Mouse (Mus musculus) urinary bladder, postnatal 4 days (tissue): Measurements from ENCODE around the gene Sgip1.

Source experiments
- DNase-seq, 2 experiments: peaks; one replicate each; pipeline ENCODE4 v3.0.0; 2021 to 2022; ENCODE audit warnings: low spot score in 2 of 2

The Sgip1 gene

GRCm38 (mm10) chr4:102741287-102741686, at the start of gene Sgip1:
Gene Sgip1 (plus strand): TSS chr4:102741297.
- no peak for DNase-seq

- no peak for DNase-seq
These were observed 49.7 kb upstream of the Sgip1 start for GRCm38 (mm10) chr4:102691402-102691801.

DNA sequence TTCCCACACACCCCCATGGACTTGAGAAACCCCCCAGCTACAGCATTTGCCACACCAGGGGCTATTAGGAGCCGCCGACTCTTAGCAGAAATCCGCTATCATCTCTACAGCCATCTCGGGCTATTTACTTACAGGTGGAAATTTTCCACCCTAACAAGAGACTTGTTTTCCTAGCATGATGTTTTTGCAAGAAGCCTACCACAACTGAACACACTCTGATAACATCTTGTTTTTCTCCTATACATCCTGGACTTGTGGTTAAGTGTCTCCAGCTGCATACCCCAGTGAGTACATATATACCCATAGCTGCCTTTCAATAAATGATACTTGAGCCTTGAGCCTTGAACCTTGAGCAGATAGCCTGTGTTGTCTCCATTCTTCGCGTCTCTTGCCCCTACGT, 43.1 kb upstream of the Sgip1 start:
- no peak for DNase-seq

DNA sequence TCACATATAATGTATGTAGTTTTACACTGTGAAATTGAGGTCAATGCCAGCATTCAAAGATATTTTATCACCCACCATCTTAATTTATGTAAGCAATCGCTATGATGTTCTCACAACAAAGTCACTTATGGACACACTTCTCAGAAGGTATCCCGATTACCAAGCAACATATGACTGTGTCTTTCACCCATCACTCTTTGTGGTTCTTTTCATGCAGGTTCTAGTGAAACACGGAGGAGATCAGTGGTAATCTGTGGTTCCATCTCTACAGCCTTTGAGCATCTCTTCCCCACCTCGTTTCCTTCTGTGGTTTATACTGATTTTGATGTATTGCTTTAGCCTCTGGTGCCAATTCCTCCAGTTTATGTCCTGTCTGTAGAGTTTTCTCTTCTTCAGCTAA, 29.4 kb upstream of the Sgip1 start:
- DNase-seq, result no peak

DNA sequence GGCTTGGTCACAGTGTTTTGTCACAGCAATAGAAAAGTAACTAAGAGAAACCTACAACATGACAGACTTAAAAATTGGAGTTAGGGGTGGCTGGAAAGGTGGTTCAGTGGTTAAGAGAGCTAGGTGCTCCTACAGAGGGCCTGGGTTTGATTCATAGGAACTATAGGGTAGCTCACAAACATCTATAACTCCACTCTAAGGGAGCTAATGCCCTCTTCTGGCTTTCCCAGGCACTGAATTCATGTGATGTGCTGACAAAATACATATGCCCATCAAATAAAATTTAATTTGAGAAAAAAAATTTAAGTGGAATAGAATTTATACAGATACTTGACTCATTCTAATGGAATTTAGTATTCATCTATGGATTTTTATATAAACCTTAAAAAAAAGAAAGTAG, 25.6 kb upstream of the Sgip1 start:
- DNase-seq, result no peak

GRCm38 (mm10) chr4:102717123-102717828, 23.8 kb upstream of the Sgip1 start:
- DNase-seq, result no peak

- no peak for DNase-seq
These were observed 21.6 kb upstream of the Sgip1 start for GRCm38 (mm10) chr4:102719535-102719934.

DNA sequence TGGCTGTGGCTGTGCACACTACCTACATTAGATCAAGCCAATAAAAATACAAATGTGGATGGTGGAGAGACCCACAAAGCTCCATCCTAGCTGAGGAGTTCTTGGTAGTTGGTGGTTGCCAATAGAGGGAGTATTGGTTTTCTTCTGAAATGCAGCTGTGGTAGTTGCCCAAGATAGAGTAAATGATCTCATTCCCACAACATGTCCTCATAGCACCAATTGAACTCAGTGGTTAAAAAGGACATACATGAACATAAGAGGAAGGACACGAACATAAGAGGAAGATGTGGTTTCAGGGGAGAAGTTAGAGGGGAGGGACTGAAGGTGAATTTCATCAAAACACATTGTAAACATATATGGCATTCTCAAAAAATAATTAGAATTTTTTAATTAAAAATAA, 21.1 kb upstream of the Sgip1 start:
- DNase-seq, result no peak

- no peak for DNase-seq
These were observed 16.7 kb upstream of the Sgip1 start for GRCm38 (mm10) chr4:102724442-102724841.

DNA sequence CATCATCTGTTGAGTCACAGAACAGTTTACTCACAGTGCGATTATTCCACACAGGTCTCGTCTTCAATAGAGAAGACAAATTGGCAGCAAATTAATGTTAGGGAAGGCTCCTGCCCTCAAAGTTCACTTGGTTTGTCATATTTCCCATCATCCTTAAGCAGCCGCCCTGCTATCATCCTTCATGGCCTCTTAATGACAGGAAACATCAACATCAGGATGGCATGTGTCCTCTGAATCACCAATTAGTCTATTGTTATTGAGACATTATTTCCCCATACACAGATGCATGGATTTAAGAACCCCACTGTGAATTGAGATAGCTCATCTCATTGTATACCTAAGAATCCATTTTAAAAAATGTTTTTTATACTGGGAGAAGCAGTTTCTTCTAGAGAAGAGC, 10.1 kb upstream of the Sgip1 start:
- no peak for DNase-seq

DNA sequence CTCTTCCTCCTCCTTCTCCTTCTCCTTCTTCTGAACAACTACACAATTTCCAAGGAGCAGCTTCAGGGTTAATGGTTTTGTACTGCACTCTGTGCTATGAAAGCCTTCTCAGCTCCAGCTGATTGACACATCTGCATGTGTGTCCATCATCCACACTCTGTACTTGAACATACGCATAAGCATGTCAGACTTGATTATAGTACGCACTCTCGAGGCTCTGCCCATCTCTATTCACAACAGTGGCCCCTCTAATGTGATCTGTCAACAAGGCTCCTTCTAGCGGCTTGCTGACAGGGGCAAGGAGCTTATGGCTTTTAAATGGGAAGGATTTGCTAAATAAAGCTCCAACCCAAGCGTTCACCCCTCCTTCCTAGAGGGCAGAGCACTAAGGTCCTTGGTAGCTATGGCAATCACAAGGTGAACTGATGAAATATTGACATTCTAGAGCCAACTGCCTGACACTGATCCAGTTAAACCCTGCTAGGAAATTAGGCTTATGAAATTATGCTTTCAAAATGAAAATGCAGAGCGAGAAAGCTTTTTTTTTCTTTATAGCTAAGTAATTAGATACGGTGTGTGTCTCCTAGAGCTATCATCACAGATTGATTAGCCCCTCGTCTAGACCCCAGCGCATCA, 7.0 kb upstream of the Sgip1 start:
- no peak for DNase-seq

GRCm38 (mm10) chr4:102753334-102754090, 12.4 kb downstream of the Sgip1 start:
- DNase-seq, result no peak

DNA sequence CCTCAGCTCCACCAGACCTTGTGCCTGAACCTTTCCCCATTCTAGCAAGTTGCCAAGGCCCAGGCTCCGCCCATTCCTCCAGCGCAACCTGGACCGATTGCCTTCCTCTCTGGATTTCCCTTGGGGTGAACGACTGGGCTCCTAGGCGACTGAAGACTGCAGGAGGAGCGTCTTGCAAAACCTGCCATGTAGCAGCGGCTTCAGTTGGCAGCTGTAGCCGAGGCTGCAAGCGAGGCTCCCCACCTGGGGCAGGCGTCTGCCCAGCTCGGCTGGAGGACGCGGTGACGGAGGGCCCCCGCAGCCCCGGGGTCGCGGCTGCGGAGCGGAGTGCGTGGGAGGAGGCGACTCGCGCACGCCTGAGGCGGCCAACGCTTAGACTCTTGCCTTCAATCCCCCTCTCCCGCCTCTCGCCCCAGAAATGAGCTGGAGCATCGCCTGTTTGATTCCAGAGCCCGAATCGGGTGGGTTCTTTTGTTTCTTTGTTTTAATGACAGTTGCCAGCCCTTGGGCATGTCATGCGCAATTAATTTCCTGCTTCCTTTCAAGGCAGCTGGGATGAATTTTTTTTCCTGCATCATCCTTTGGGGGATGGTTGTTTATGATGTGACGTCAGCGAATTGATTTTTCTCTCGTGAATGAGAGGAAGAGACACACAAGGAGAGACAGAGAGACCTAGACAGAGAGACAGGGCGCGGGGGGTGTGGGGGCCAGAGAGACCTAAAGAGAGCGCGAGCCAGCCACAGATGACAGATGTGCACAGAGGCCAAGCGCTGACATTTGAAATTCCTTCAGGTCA, 18.2 kb downstream of the Sgip1 start:
- peak; percentile 19 to 55 for DNase-seq

- DNase-seq, result peak in 1 of 2 experiments; percentile 27
These were observed 19.1 kb downstream of the Sgip1 start for GRCm38 (mm10) chr4:102760042-102760821.

- DNase-seq, result no peak
These were observed 21.0 kb downstream of the Sgip1 start for GRCm38 (mm10) chr4:102762075-102762474.

DNA sequence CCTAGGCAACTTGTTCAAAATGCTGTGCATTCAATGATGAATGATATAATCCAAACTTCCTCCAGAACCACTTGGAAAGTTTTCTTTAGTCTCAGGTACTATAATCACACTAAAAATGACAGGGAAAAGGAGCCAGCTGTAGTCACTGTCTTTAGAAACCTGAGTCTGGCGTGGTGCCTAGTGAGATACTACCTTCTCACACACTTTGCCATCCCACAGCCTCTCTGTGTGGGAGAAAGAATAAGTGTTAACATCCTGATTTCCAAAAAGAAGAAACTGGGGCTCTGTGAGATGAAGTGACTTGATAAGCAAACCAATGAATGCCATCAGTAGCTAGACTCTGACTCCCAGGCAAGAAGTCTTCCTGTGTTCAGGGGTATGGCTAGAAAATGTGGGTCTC, 28.0 kb downstream of the Sgip1 start:
- no peak for DNase-seq

DNA sequence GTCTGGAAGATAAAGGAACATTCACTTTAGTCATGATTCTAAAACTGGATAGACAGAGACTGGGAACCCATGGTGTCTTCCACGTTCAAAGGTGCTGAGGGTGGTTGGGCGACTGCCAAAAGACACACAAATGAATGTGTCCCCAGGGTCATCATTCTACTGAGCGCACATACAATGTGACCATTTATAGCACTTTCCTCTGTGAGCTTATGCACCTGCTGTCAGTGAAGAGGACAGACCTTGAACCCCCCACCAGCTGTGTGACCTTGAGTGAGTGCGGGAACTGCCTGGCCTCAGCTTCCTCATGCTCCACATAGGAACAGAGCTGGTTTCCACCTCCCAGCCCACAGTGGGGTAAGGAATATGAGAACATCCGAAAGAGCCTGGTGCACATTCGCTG, 28.8 kb downstream of the Sgip1 start:
- DNase-seq, result peak in 1 of 2 experiments; percentile 50

- DNase-seq, result no peak
These were observed 30.7 kb downstream of the Sgip1 start for GRCm38 (mm10) chr4:102771598-102772357.

GRCm38 (mm10) chr4:102773225-102773624, 32.1 kb downstream of the Sgip1 start:
- DNase-seq, result no peak

GRCm38 (mm10) chr4:102773841-102774240, 32.7 kb downstream of the Sgip1 start:
- no peak for DNase-seq
